ENCODE assay signal across 14 mouse cellular contexts in the genomic region with DNA sequence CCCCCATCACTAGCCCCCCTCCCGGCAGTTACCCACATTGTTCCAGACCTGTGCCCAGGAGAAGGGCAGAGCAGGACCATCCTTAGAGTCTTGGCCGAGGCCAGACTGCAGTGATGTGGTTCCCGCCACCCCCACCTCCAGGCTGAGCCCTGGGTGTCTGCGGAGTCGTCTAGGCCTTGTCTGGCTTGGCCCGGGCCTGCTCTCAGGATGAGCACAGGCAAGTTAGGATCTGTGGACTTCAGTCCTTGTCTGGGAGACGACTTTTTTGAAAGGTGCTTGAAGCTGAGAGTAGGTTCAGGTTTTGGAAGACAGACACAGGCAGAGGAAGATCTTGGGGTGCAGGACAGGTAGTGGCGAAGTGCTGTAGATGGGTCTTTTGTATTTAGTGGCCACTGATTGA. TPM values are rescaled to one million over a fixed set of nuclear protein-coding genes. Genes with fewer than 3 reads are reported as not detected.
A peak's percentile ranks its signal among the peaks of the same experiment; 100 is the strongest.
DNase-seq lines count a peak whose midpoint lies in the region; ATAC-seq and TF ChIP-seq lines count a peak whose summit lies in the region.
"Had no signal": no experiment of that assay in that cellular context is flagged by ENCODE, and none has a peak within 500 bp of the region (broad histone marks: within the 10 kb centered on the region; RNA-seq: fewer than 3 reads in every experiment).

No protein-coding gene starts in this region.

- DNase-seq in ES-E14 (ENCODE audit: low read depth, low spot score) = no peak
- DNase-seq in right cerebral cortex, postnatal 10 days (ENCODE audit: low spot score in 2 of 2) = no peak
- no peak for DNase-seq in urinary bladder, adult 18-20 months (ENCODE audit: low spot score in 2 of 2)
- DNase-seq in gastrocnemius, postnatal 4 days (ENCODE audit: low spot score in 2 of 2) = no peak
- DNase-seq: cerebellum, postnatal 14 days; forebrain, postnatal 0 days; lung, postnatal 14 days; right cerebral cortex, postnatal 4 days had no signal

- H3K27ac ChIP-seq in hindbrain, embryonic 12.5 days = peak overlapping the region; percentile 31; the same call in 1 of the 2 replicates
- H3K27ac ChIP-seq in hindbrain, embryonic 16.5 days (ENCODE audit: low read depth, low read length) = no peak overlapping the region
- H3K27ac ChIP-seq in ES-E14 (ENCODE audit: insufficient read depth, low read depth, low read length, poor library complexity, severe bottlenecking) = peak overlapping the region; percentile 87; the same call in 1 of the 2 replicates
- H3K27ac ChIP-seq in heart, embryonic 14.5 days (replicated peaks in 1 of 2; ENCODE audit: control insufficient read depth in 1 of 2, insufficient read depth in 1 of 2, low read depth in 2 of 2, low read length in 2 of 2) = peak overlapping the region; percentile 76 to 90
- H3K27ac ChIP-seq in liver, embryonic 12.5 days = no peak overlapping the region

- 0 out of 2 replicates have a peak, but pooled peaks cover 6% of the 10 kb centered on the region for H3K27me3 ChIP-seq in hindbrain, embryonic 12.5 days
- H3K27me3 ChIP-seq in hindbrain, embryonic 16.5 days (replicated peaks; ENCODE audit: control insufficient read depth, insufficient read depth, low read length) = no peaks in the 10 kb centered on the region
- no peaks in the 10 kb centered on the region for H3K27me3 ChIP-seq in heart, embryonic 14.5 days (ENCODE audit: control insufficient read depth, insufficient read depth, low read length)
- peaks cover 55% of the 10 kb centered on the region for H3K27me3 ChIP-seq in liver, embryonic 12.5 days (replicated peaks)

- H3K9me3 ChIP-seq in hindbrain, embryonic 12.5 days (replicated peaks) = no peaks in the 10 kb centered on the region
- H3K9me3 ChIP-seq in hindbrain, embryonic 16.5 days (ENCODE audit: control insufficient read depth, low read length) = no peaks in the 10 kb centered on the region
- no peaks in the 10 kb centered on the region for H3K9me3 ChIP-seq in ES-E14 (ENCODE audit: control insufficient read depth, insufficient read depth, low read depth, low read length)
- no peaks in the 10 kb centered on the region for H3K9me3 ChIP-seq in heart, embryonic 14.5 days (ENCODE audit: control insufficient read depth, low read length)
- H3K9me3 ChIP-seq in liver, embryonic 12.5 days (replicated peaks) = no peaks in the 10 kb centered on the region
- H3K9me3 ChIP-seq: G1E had no signal

- H3K36me3 ChIP-seq in hindbrain, embryonic 12.5 days = no peaks in the 10 kb centered on the region
- H3K36me3 ChIP-seq in hindbrain, embryonic 16.5 days (ENCODE audit: control insufficient read depth, insufficient read depth, low read length) = no peaks in the 10 kb centered on the region
- peaks cover 3% of the 10 kb centered on the region; the same call in 1 of the 2 replicates for H3K36me3 ChIP-seq in ES-E14 (ENCODE audit: control insufficient read depth, insufficient read depth, low read length, poor library complexity, severe bottlenecking)
- H3K36me3 ChIP-seq in heart, embryonic 14.5 days (ENCODE audit: control insufficient read depth, insufficient read depth, low read length) = peaks cover 8% of the 10 kb centered on the region; the same call in 1 of the 2 replicates
- H3K36me3 ChIP-seq in liver, embryonic 12.5 days = no peaks in the 10 kb centered on the region
- H3K36me3 ChIP-seq: G1E had no signal

- H3K4me1 ChIP-seq in hindbrain, embryonic 12.5 days = peaks cover 44% of the 10 kb centered on the region
- peaks cover 7% of the 10 kb centered on the region for H3K4me1 ChIP-seq in hindbrain, embryonic 16.5 days (ENCODE audit: control insufficient read depth, insufficient read depth, low read depth, low read length)
- H3K4me1 ChIP-seq in ES-E14 (ENCODE audit: control insufficient read depth in 2 of 2, insufficient read depth in 2 of 2, low read length in 2 of 2, poor library complexity in 1 of 2) = peaks cover 4 to 46% of the 10 kb centered on the region in 2 experiments
- peaks cover 71 to 75% of the 10 kb centered on the region in 2 experiments for H3K4me1 ChIP-seq in heart, embryonic 14.5 days (ENCODE audit: control insufficient read depth in 2 of 2, insufficient read depth in 2 of 2, low read length in 2 of 2)
- peaks cover 83% of the 10 kb centered on the region for H3K4me1 ChIP-seq in liver, embryonic 12.5 days

- in situ Hi-C loops in ES-E14 (cut with MboI; ENCODE audit: low sequenced_read_pairs in 2 of 2, unreplicated experiment in 2 of 2) = no loop called here

- H3K4me2 ChIP-seq in hindbrain, embryonic 12.5 days (replicated peaks) = peak overlapping the region; percentile 93
- H3K4me2 ChIP-seq in hindbrain, embryonic 16.5 days (ENCODE audit: low read length) = no peak overlapping the region
- peak overlapping the region; percentile 83 for H3K4me2 ChIP-seq in heart, embryonic 14.5 days (ENCODE audit: low read length)
- H3K4me2 ChIP-seq in liver, embryonic 12.5 days = peak overlapping the region; percentile 16; the same call in 1 of the 2 replicates

- ATAC-seq in hindbrain, embryonic 12.5 days (ENCODE audit: low FRiP score) = no peak
- no peak for ATAC-seq in hindbrain, embryonic 16.5 days
- ATAC-seq in heart, embryonic 14.5 days (ENCODE audit: insufficient number of reproducible peaks, insufficient read depth, low FRiP score, low read depth) = no peak
- no peak for ATAC-seq in liver, embryonic 12.5 days
- ATAC-seq: forebrain, postnatal 0 days had no signal

- WGBS in hindbrain, embryonic 12.5 days = 72% methylated on average over 8 of the region's 8 CpGs
- WGBS in hindbrain, embryonic 16.5 days = 70% methylated on average over 8 of the region's 8 CpGs
- 22% methylated on average over 8 of the region's 8 CpGs for WGBS in heart, embryonic 14.5 days
- WGBS in liver, embryonic 12.5 days (ENCODE audit: insufficient replicate concordance) = 51% methylated on average over 8 of the region's 8 CpGs

- H3K4me3 ChIP-seq in hindbrain, embryonic 12.5 days = no peak overlapping the region
- no peak overlapping the region for H3K4me3 ChIP-seq in hindbrain, embryonic 16.5 days (ENCODE audit: low read length)
- peak overlapping the region; percentile 82 to 96; a peak in 3 of 4 replicates for H3K4me3 ChIP-seq in ES-E14 (ENCODE audit: insufficient read depth in 1 of 2, low read depth in 1 of 2, low read length in 2 of 2, poor library complexity in 1 of 2, severe bottlenecking in 1 of 2)
- H3K4me3 ChIP-seq in heart, embryonic 14.5 days (ENCODE audit: control insufficient read depth in 1 of 2, insufficient read depth in 1 of 2, low read depth in 1 of 2, low read length in 2 of 2) = peak overlapping the region; percentile 33 to 88
- H3K4me3 ChIP-seq in liver, embryonic 12.5 days = no peak overlapping the region

- H3K9ac ChIP-seq in hindbrain, embryonic 12.5 days = no peak overlapping the region
- H3K9ac ChIP-seq in hindbrain, embryonic 16.5 days (ENCODE audit: low read depth, low read length) = no peak overlapping the region
- H3K9ac ChIP-seq in ES-E14 (ENCODE audit: insufficient read depth, low read depth, low read length, poor library complexity, severe bottlenecking) = peak overlapping the region; percentile 69
- peak overlapping the region; percentile 96 for H3K9ac ChIP-seq in heart, embryonic 14.5 days (ENCODE audit: low read length)
- H3K9ac ChIP-seq in liver, embryonic 12.5 days = 0 out of 2 replicates have a peak overlapping the region, but pooled peaks have one; percentile 10
- H3K9ac ChIP-seq: forebrain, postnatal 0 days had no signal

TF ChIP-seq in ES-E14, 5 proteins besides CTCF, POLR2A, EP300 and RAD21:
- TF ChIP-seq CHD2 (IDR thresholded peaks at IDR 0.05; ENCODE audit: low read depth, low read length) (no peak), MAFK (IDR thresholded peaks at IDR 0.05; ENCODE audit: insufficient read depth, low read depth, low read length) (no peak), HCFC1 (IDR thresholded peaks at IDR 0.05; ENCODE audit: borderline replicate concordance, insufficient read depth, low read length) (no peak), ZC3H11A (IDR thresholded peaks at IDR 0.05; ENCODE audit: borderline replicate concordance, low read depth, low read length) (no peak), ZNF384 (IDR thresholded peaks at IDR 0.05; ENCODE audit: low read depth, low read length) (no peak)
TF ChIP-seq in ES-E14: peak in this region for 0.

RNA-seq across cellular contexts. Expression of gene Hspg2, which starts 2.8 kb away (rescaled TPM):
- 14.7 and 15.0 TPM in 2 replicates for polyA plus RNA-seq in hindbrain, embryonic 12.5 days (2016; fragmentation: Nextera tagmentation; extraction: Ambion mirVana)
- polyA plus RNA-seq in hindbrain, embryonic 16.5 days (2015; fragmentation: Nextera tagmentation; extraction: Ambion mirVana) = 6.5 and 9.3 TPM in 2 replicates
- total RNA-seq in ES-E14 (2012; rRNA removed) = 226 and 278 TPM in 2 replicates
- polyA plus RNA-seq in heart, embryonic 14.5 days (2014; fragmentation: Nextera tagmentation; extraction: Ambion mirVana) = 67.5 and 68.3 TPM in 2 replicates
- 6.4 and 7.3 TPM in 2 replicates for polyA plus RNA-seq in liver, embryonic 12.5 days (2016; fragmentation: Nextera tagmentation; extraction: Ambion mirVana)
- total RNA-seq in gastrocnemius, postnatal 4 days (2021) = 100 to 1,000 TPM; 336 to 381 TPM
- polyA plus RNA-seq: G1E had no signal

RNA-seq across cellular contexts. Expression of gene 1700013G24Rik, which starts 18.2 kb away (rescaled TPM):
- polyA plus RNA-seq in hindbrain, embryonic 12.5 days (2016; fragmentation: Nextera tagmentation; extraction: Ambion mirVana) = not detected in 2 replicates
- polyA plus RNA-seq in hindbrain, embryonic 16.5 days (2015; fragmentation: Nextera tagmentation; extraction: Ambion mirVana) = not detected in 2 replicates
- total RNA-seq in ES-E14 (2012; rRNA removed) = not detected in 2 replicates
- not detected in 2 replicates for polyA plus RNA-seq in heart, embryonic 14.5 days (2014; fragmentation: Nextera tagmentation; extraction: Ambion mirVana)
- not detected in 2 replicates for polyA plus RNA-seq in liver, embryonic 12.5 days (2016; fragmentation: Nextera tagmentation; extraction: Ambion mirVana)
- total RNA-seq in gastrocnemius, postnatal 4 days (2021) = under 1 TPM in 1 of 2 experiments, not detected in 1; 0.34 TPM
- total RNA-seq: adrenal gland, adult 18-20 months; forebrain, postnatal 0 days had no signal
- polyA plus RNA-seq: forebrain, postnatal 0 days; G1E had no signal

RNA-seq across cellular contexts. Expression of gene Cela3b, which starts 41.0 kb away (rescaled TPM):
- polyA plus RNA-seq in hindbrain, embryonic 12.5 days (2016; fragmentation: Nextera tagmentation; extraction: Ambion mirVana) = not detected in 2 replicates
- not detected in 2 replicates for polyA plus RNA-seq in hindbrain, embryonic 16.5 days (2015; fragmentation: Nextera tagmentation; extraction: Ambion mirVana)
- total RNA-seq in ES-E14 (2012; rRNA removed) = not detected in 2 replicates
- not detected in 2 replicates for polyA plus RNA-seq in heart, embryonic 14.5 days (2014; fragmentation: Nextera tagmentation; extraction: Ambion mirVana)
- polyA plus RNA-seq in liver, embryonic 12.5 days (2016; fragmentation: Nextera tagmentation; extraction: Ambion mirVana) = not detected in 2 replicates
- total RNA-seq in gastrocnemius, postnatal 4 days (2021) = under 1 TPM in 1 of 2 experiments, not detected in 1; 0.34 TPM
- total RNA-seq: adrenal gland, adult 18-20 months; forebrain, postnatal 0 days; G1E had no signal
- polyA plus RNA-seq: forebrain, postnatal 0 days; G1E had no signal

Comparison
In these comparisons a context has a peak if more than half of its experiments do, and no peak if none do; other contexts are left out.
1. H3K27ac ChIP-seq: peak in hindbrain, embryonic 12.5 days (single experiment), ES-E14 (single experiment) and heart, embryonic 14.5 days (2 of 2); none in hindbrain, embryonic 16.5 days (single experiment) and liver, embryonic 12.5 days (single experiment).
2. H3K4me3 ChIP-seq: peak in ES-E14 (2 of 2) and heart, embryonic 14.5 days (2 of 2); none in hindbrain, embryonic 12.5 days (single experiment), hindbrain, embryonic 16.5 days (single experiment) and liver, embryonic 12.5 days (single experiment).
3. H3K9ac ChIP-seq: peak in ES-E14 (single experiment), heart, embryonic 14.5 days (single experiment) and liver, embryonic 12.5 days (single experiment); none in hindbrain, embryonic 12.5 days (single experiment) and hindbrain, embryonic 16.5 days (single experiment).